Mouse (Mus musculus) liver, adult (tissue): ENCODE measurements around the gene Fam163a.

Experiments
- GATA4 ChIP-seq: IDR thresholded peaks from 2 replicates; pipeline ENCODE4 v1.6.1; 2014; ENCODE audit warnings: mild to moderate bottlenecking, low read length; ENCODE audit not compliant: insufficient replicate concordance

Gene Fam163a

DNA sequence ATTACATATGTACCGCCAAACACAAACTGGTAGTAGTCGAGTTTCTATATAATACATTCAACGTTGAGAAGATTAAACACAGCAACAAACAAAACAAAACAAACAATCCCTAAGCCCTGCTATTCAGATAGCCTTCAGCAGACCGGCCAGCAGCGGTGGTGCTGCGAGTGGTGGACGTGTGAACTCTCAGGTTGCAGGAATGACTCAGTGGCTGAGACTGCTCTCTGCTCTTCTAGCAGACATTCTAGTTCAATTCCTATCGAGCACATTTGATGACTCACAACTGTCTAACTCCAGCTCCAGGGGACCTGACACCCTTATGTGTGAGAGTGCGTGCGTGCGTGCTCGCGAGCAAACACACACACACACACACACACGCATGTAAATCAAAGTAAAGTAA, 134.7 kb downstream of the Fam163a start:
- TF ChIP-seq GATA4: no peak

DNA sequence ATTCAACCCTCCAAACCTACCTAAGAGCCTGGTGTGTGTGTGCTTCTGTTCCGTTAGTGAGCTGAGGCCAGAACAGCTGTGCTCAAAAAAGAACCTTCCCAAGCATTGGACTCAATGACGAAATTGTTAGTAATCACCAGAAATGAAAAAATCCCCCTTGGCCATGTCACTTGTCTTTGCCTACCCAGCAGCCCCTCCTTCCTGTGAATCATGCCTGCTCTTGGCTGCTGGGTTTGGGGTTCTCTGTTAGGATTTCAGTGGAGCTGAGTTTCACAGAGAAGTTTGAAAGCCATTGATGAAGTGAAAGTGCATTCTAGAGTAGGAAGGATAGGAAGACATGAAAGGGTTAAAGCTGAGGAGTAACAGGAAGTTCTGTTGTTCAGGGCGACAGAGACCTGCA, 138.7 kb downstream of the Fam163a start:
- TF ChIP-seq GATA4: no peak

DNA sequence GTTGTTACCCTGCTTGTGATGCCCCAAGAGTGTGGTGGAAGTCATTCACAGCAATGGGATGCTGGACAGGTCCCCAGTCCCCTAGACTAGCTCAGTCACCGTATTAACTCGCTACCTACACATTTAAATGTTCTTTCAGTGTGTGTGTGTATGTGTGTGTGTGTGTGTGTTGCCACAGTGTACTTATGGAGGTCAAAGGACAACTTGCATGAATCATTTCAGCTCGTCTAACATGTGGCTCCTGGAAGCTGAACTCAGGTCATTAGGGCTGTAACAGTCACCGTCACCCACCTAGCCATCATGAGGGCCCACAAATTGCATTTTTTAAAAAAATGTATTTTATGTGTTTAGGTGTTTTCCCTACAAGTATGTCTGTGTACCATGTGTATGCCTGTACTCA, 142.6 kb downstream of the Fam163a start:
- TF ChIP-seq GATA4: no peak

DNA sequence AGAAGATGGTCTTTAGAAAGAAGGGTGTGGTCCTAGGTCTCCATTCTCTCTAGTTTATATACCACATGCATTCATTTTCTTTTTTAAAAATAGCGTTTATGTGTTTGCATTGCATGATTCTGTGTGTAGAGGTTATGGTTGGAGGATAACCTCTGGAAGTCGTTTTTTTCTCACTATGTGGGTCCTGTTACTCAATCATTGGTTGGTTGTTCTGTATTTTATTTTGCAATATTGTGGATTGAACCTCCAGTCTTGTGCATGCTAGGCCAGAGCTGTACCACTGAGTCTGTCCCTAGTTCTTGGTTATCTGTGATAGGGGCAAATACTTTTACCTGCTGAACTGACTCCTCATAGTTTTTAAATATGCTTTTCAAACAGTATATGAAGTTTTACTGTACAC, 146.6 kb downstream of the Fam163a start:
- no peak for TF ChIP-seq GATA4

DNA sequence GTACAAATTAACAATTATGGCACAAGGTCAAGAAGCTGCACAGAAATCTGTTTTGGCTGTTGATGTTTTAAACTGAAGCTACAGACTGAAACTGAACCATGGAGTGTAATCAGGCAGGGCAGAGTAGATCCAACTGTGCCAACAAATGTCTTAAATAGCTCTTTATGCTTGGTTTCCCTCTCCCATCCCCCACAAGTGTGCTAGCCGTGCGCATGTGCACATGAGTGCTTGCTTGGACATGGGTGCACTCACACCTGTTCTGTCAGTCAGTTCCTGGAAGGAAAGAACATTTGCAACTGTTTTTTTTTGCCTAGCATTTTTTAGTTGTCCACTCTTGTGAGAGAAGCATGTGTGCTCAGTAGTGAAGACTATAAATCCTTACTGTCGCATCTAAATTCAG, 158.1 kb downstream of the Fam163a start:
- no peak for TF ChIP-seq GATA4

DNA sequence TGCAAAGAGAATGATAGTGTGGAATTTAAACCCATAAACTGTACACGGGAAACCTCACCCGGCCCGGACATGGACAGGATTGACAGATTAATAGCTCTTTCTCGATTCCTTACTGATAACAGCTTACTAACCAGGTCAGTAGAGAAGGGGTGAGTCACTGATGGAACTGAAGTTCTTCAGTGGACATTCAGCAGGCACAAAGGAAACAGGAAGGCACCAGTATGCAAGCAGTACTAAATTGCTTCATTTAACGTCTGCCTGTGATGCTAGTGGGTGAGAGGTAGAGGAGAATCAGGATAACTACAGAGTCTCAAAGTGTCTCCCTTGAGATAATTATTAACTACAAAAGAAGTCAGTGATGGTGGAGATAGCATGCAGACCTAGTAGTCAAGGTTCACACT, 160.6 kb downstream of the Fam163a start:
- TF ChIP-seq GATA4: no peak

DNA sequence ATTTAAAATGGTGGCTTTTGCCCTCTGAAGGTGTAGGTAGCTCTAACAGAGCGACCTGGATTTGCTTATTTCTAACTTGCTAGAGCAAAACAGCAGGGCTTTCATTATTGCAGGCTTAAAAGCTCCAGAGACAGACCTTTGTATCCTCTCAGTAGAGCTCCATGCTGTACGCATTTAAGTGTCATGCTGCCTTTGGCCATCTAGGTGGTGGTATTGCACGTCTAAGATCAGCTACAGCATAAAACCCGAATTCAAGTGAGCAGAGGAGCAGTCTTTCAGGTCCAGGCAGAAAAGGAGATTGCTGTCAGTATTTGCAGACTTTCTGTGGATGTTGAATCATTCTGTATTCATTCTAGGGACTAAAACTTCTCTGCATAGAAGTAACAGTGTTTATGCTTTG, 161.8 kb downstream of the Fam163a start:
- no peak for TF ChIP-seq GATA4

DNA sequence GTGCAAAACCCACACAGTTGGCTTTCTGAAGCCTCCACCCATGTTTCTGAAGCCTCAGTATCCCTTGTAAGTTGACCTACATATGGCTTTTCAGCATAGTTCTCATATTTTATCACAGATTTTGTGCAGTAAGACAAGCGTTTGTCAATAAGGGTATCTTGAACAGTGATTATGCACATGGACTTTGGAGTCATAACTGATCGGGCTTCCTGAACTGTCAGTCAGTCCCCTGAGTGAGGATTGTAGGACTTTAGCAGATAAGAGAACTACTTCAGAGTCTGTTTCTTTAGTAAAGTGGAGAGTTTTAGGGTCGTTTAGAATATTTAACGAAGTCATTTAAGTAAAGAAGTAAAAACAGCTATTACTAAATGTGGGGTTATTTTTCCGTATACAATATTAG, 162.3 kb downstream of the Fam163a start:
- TF ChIP-seq GATA4: no peak

DNA sequence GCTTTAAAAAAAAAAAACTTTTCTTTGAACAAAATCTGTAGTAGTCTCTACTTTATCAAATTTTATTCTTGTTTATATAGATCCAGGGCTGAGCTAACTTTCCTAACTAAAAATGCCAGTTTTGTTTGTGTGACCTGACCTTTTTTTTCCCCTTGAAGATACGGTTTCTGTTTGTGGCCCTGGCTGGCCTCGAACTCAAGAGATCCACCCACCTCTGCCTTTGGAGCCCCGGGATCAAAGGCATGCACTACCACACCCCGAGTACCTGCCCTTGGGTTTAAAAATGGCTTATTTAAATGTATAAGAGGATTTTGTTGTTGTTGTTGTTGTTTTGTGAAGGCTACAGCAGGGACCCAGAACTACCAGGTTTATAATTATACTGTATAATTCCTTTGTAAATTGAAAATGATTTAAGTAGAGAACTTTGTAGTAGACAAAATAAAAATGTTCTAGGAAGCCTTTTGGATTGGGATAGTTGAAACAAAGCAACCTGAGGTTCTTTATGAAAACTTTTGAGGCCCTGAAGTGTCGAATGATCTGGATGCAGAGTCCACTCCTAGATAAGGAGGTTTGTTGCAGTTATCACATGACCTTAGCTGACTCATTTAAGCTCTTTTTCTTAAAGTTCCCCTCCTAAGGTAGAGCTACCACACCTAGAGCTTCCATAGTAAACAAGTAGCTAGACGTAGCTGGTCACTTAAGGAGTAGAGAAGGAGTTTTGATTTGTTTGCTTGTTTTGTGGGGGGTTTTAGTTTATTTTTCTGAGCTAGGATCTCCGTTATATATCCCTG, 163.2 kb downstream of the Fam163a start:
- TF ChIP-seq GATA4: peak; percentile 52; the same call in 1 of the 2 replicates

DNA sequence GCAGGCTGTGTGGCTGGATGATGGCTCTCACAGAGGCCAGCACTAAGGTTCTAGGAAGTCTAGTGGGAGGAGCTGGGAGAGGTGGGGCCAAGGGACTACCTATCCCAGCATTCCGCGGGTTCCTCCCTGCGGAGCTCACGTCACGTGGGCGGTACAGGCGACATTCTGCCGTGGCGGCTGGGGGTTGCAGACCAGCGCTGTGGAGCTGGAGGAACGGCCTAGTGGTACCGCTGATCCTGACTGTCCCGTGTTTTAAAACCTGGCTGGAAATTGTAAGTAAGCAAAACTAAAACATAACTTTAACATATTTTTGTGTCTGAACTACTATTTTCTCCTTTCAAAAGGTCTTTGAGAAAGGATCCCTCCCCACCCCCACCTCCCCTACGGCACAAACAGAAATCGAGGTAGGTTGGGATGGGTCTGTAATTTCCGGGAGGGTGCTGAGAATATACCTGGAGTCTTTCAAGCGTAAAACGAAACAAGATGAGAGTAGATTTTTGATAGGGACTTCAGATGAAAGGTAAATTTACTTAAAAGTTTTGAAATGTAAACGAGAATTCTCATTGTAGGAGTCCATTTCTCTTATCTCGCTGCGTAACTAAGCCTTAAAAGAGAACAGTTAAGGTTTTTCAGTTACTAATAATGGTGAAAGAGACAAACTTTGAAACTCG, 164.0 kb downstream of the Fam163a start:
- TF ChIP-seq GATA4: no peak

DNA sequence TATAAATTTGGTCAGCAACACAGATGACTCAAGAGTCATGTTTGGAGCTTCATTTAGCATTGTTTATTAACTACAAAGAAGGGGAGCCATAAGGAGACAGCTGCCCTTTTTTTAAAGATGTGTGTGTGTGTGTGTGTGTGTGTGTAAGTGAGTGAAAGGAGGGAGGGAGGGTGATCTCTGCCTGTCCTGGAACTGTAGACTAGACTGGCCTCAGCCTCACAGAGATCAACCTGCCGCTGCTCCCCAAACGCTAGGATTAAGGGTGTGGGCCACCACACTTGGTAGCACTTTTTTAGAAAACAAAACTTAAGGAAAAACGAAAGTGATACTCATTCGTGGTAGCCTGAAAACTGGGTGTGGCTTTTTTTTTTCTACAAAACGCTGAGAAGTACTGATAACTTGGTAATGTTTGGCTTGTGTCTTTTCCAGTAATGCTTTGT, 167.7 kb downstream of the Fam163a start:
- peak; percentile 25; the same call in 1 of the 2 replicates for TF ChIP-seq GATA4

DNA sequence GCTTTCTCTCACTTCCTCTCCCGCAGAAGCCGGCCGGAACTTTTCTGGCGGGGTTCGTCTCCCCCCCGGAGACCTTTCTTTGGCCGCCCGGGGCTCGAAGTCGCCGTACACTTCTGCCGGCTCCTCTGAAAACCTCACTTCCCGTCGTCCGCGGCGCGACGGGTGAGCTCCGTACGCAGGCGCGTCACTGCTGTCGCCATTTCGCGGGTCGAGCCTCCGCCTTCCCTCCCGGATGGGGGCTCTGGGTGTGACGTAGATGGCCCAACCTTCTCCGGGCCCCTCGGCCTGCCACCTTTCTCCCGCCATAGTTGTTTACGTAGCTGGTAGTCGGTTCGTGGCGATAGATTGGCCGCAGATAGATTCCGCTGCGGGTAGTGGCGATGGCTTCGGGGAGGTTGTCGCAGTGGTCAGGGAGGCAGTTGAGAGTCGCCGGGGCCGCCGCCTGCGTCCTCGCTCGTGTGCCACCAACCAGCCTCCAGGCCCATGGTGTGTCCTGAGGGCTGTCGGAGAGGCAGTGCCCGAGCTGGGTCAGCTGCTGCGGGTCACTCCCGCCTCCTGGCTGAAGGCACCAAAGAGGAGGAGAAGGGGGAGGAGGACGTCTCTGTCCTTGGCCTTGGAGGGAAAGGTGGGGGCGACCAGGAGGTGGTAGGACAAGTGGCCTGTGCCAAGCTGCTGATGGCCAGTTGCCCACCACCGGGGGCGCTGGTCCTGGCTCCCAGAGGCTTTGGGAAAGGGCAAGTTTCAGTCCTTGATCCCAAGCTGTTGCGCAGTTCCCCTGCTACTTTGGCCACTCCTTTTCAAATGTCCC, 168.7 kb downstream of the Fam163a start, which contains the start of gene Tor1aip1:
Tor1aip1 (minus strand) TSS at position 551 of the 808 bp plus-strand sequence.
- TF ChIP-seq GATA4: no peak; the same call in 1 of the 2 replicates

DNA sequence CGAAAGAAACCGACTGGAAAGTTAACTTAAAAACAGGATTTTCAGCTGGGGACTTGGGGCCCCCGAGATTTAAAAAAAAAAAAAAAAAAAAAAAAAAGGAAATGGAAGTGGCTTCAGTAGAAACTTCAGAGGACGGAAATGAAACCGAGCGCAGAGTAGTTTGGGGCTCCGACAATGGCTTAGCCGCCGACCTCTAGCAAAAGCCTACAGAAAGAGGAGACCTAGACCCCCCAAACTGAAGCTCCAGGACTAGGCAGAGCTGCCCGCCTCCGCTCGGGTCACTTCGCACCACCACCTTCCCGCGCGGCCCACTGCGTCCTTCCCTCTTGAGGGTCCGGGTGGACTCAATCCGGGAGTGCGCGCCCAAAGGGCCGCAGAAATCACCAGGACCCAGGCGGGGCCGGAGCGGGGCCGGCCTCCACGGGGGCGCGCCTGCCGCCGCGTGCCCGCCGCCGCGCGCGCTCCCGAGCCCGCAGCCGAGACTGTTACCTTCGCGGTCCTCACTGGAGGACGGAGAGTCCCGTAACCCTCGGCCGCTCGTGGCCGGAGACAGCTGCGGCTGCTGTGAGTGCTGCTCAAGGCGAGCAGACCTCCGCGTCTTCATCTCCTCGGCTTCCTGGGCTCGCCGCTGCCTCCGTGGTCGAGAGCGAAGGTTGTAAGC, 169.4 kb downstream of the Fam163a start, which contains the start of gene Tor1aip2:
Tor1aip2 (plus strand) TSS at position 135 of the 661 bp plus-strand sequence.
- TF ChIP-seq GATA4: no peak

DNA sequence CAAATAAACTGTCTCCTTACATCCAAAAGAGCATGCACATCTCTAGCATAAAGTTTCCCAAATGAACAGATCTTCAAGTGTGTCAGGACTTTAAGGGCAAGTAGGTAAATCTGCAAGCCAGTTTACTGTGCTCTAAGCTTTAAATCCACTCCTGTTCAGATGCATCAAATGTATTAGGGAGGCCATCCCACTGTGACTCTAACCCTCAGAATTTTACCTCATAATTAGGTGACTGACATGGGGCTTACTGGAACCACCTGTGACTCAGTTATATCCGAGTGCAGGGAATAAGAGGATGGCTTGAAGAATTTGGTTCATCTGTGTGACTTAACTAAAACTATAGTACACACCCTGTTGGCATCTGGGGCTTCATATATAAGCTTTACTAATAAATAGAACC, 170.2 kb downstream of the Fam163a start:
- TF ChIP-seq GATA4: no peak

DNA sequence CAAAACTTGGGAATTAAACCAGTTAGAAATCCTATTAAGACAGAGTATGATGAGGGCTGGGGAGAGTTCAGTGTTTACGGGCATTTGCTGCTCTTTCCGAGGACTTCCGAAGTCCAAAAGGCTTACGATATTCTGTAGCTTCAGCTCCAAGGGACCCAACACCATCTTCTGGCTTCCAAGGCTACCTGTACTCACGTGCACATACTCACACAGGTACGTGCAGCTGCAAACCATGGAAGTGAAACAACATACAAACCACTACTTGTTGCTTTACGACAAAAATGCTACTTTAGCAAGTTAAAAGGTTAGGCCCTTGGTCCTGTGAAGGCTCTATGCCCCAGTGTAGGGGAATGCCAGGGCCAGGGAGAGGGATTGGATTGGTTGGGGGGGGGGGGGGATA, 170.9 kb downstream of the Fam163a start:
- TF ChIP-seq GATA4: no peak

DNA sequence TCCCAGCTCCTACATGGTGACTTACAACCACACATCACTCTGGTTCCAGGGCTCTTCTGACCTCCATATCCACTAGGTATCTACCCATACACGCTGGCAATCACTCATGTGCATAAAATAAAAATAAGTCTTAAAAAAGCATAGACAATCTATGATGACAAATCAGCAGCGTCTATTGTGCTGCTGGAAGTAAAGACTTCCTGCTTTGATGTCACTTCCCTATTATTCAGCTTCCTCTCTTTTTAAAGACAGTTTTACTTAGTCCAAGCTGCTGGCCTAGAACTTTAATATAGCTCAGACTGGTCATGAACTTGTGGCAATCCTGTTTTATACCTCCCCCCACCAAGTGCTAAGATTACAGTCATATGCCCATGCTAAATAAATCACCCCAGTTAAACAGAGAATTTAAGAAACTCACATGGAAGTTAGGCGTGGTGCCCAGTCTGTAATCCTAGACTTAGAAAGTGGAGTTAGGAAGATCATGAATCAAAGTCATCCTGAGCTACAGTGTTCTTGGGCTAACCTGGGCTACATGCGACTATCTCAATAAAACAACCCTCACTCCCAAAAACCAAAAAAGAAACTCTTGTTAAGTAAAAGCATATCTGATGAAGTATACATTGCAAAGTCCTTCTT, 176.4 kb downstream of the Fam163a start:
- no peak for TF ChIP-seq GATA4
